26 mouse cellular contexts compared by ENCODE assay signal in the genomic region with DNA sequence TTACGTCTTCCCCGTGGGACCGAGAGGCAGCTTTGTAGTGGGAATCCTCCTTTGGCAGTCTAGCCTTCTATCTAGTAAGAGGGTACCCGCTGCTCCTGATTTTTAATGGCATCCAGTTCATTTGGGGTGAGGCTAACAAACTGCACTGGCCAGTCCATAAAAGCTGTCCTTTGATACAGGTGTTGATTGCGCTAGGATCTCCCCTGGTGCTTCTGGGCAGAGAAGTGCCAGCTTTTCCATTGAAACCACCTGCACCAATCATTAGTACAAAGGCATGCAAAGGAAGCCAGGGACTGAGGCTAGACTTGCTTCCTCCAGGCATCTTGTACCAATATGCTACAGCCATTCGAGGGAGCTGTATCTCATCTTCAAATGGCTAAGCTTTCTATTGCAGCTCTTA.
DNase-seq lines count a peak whose midpoint lies in the region; ATAC-seq lines count a peak whose summit lies in the region.
"Had no signal": no experiment of that assay in that cellular context is flagged by ENCODE, and none has a peak within 500 bp of the region (broad histone marks: within the 10 kb centered on the region; RNA-seq: fewer than 3 reads in every experiment).

No protein-coding gene starts in this region.

- 88% methylated on average over 6 of the region's 6 CpGs for WGBS in heart, embryonic 11.5 days (ENCODE audit: insufficient replicate concordance)
- 62% methylated on average over 6 of the region's 6 CpGs for WGBS in neural tube, embryonic 13.5 days
- WGBS in neural tube, embryonic 15.5 days: 53% methylated on average over 6 of the region's 6 CpGs
- WGBS in limb, embryonic 13.5 days: 19% methylated on average over 6 of the region's 6 CpGs

- H3K27ac ChIP-seq in heart, embryonic 11.5 days (ENCODE audit: low read depth, low read length): no peak overlapping the region
- 0 out of 2 replicates have a peak overlapping the region, but pooled peaks have one; percentile 18 for H3K27ac ChIP-seq in neural tube, embryonic 13.5 days (replicated peaks)
- H3K27ac ChIP-seq in neural tube, embryonic 15.5 days (replicated peaks): no peak overlapping the region
- no peak overlapping the region for H3K27ac ChIP-seq in limb, embryonic 13.5 days
- H3K27ac ChIP-seq: forebrain, embryonic 10.5 days; forebrain, embryonic 13.5 days; heart, embryonic 15.5 days; hindbrain, embryonic 10.5 days; hindbrain, embryonic 13.5 days had no signal

- H3K27me3 ChIP-seq in heart, embryonic 11.5 days (ENCODE audit: control insufficient read depth, insufficient read depth, low read length): no peaks in the 10 kb centered on the region
- no peaks in the 10 kb centered on the region for H3K27me3 ChIP-seq in neural tube, embryonic 13.5 days
- H3K27me3 ChIP-seq in neural tube, embryonic 15.5 days (replicated peaks): no peaks in the 10 kb centered on the region
- peaks cover 7% of the 10 kb centered on the region; the same call in 1 of the 2 replicates for H3K27me3 ChIP-seq in limb, embryonic 13.5 days
- H3K27me3 ChIP-seq: forebrain, embryonic 13.5 days; heart, embryonic 12.5 days; heart, embryonic 15.5 days; hindbrain, embryonic 13.5 days had no signal

- peak; percentile 63 for DNase-seq in heart, adult 11 months
- DNase-seq in frontal cortex, postnatal 10 days (ENCODE audit: low spot score in 2 of 2): no peak
- no peak for DNase-seq in embryo, embryonic 10.5 days (ENCODE audit: low spot score)
- DNase-seq: adrenal gland, postnatal 10 days; adrenal gland, postnatal 36 days; cerebellum, adult 11 months; cerebellum, adult 2 months; cerebellum, adult 9-11 months; cerebellum, postnatal 25 days; gastrocnemius, postnatal 10 days; gastrocnemius, postnatal 36 days; heart, postnatal 10 days; heart, postnatal 36 days had no signal

- no peak for ATAC-seq in heart, embryonic 11.5 days (replicated peaks; ENCODE audit: insufficient number of reproducible peaks, low FRiP score, low TSS enrichment)
- no peak for ATAC-seq in neural tube, embryonic 13.5 days (ENCODE audit: low read depth)
- no peak for ATAC-seq in neural tube, embryonic 15.5 days (ENCODE audit: low FRiP score)
- ATAC-seq in limb, embryonic 13.5 days (ENCODE audit: low FRiP score, low read depth): 0 out of 2 replicates have a peak, but pooled peaks have one; percentile 28
- ATAC-seq: activated CD4-positive, CD25-positive, alpha-beta regulatory T cell, adult 4 months; forebrain, embryonic 13.5 days; forebrain, embryonic 16.5 days; hindbrain, embryonic 16.5 days had no signal

- H3K9me3 ChIP-seq in heart, embryonic 11.5 days (replicated peaks; ENCODE audit: control insufficient read depth, low read length): no peaks in the 10 kb centered on the region
- no peaks in the 10 kb centered on the region for H3K9me3 ChIP-seq in neural tube, embryonic 13.5 days
- no peaks in the 10 kb centered on the region for H3K9me3 ChIP-seq in neural tube, embryonic 15.5 days (replicated peaks)
- no peaks in the 10 kb centered on the region for H3K9me3 ChIP-seq in limb, embryonic 13.5 days
- H3K9me3 ChIP-seq: forebrain, embryonic 10.5 days; forebrain, embryonic 13.5 days; heart, embryonic 12.5 days; heart, embryonic 15.5 days; hindbrain, embryonic 10.5 days; hindbrain, embryonic 13.5 days had no signal

- 0 out of 2 replicates have a peak, but pooled peaks cover under 1% of the 10 kb centered on the region for H3K4me1 ChIP-seq in heart, embryonic 11.5 days (ENCODE audit: control insufficient read depth, insufficient read depth, low read length)
- H3K4me1 ChIP-seq in neural tube, embryonic 13.5 days (replicated peaks): 0 out of 2 replicates have a peak, but pooled peaks cover 7% of the 10 kb centered on the region
- 0 out of 2 replicates have a peak, but pooled peaks cover 3% of the 10 kb centered on the region for H3K4me1 ChIP-seq in neural tube, embryonic 15.5 days
- peaks cover 24% of the 10 kb centered on the region for H3K4me1 ChIP-seq in limb, embryonic 13.5 days
- H3K4me1 ChIP-seq: forebrain, embryonic 13.5 days; heart, embryonic 15.5 days; hindbrain, embryonic 13.5 days had no signal

- no peaks in the 10 kb centered on the region for H3K36me3 ChIP-seq in heart, embryonic 11.5 days (ENCODE audit: control insufficient read depth, insufficient read depth, low read length)
- H3K36me3 ChIP-seq in neural tube, embryonic 13.5 days: no peaks in the 10 kb centered on the region
- no peaks in the 10 kb centered on the region for H3K36me3 ChIP-seq in neural tube, embryonic 15.5 days
- no peaks in the 10 kb centered on the region for H3K36me3 ChIP-seq in limb, embryonic 13.5 days
- H3K36me3 ChIP-seq: forebrain, embryonic 10.5 days; heart, embryonic 12.5 days; heart, embryonic 15.5 days; hindbrain, embryonic 10.5 days; hindbrain, embryonic 13.5 days had no signal

- no peak overlapping the region for H3K4me2 ChIP-seq in heart, embryonic 11.5 days
- no peak overlapping the region for H3K4me2 ChIP-seq in neural tube, embryonic 13.5 days
- H3K4me2 ChIP-seq in neural tube, embryonic 15.5 days: no peak overlapping the region
- H3K4me2 ChIP-seq in limb, embryonic 13.5 days (replicated peaks): peak overlapping the region; percentile 7; the same call in 1 of the 2 replicates
- H3K4me2 ChIP-seq: forebrain, embryonic 13.5 days; heart, embryonic 12.5 days; heart, embryonic 15.5 days; hindbrain, embryonic 13.5 days had no signal

- no peak overlapping the region for H3K4me3 ChIP-seq in heart, embryonic 11.5 days (ENCODE audit: low read depth, low read length)
- H3K4me3 ChIP-seq in neural tube, embryonic 13.5 days: no peak overlapping the region
- H3K4me3 ChIP-seq in neural tube, embryonic 15.5 days (replicated peaks): no peak overlapping the region
- H3K4me3 ChIP-seq in limb, embryonic 13.5 days: no peak overlapping the region
- H3K4me3 ChIP-seq: forebrain, embryonic 10.5 days; forebrain, embryonic 13.5 days; heart, embryonic 12.5 days; heart, embryonic 15.5 days; hindbrain, embryonic 10.5 days; hindbrain, embryonic 13.5 days had no signal

- H3K9ac ChIP-seq in heart, embryonic 11.5 days (ENCODE audit: low read depth, low read length): no peak overlapping the region
- H3K9ac ChIP-seq in neural tube, embryonic 13.5 days: no peak overlapping the region
- H3K9ac ChIP-seq in neural tube, embryonic 15.5 days (replicated peaks): no peak overlapping the region
- no peak overlapping the region for H3K9ac ChIP-seq in limb, embryonic 13.5 days
- H3K9ac ChIP-seq: forebrain, embryonic 13.5 days; heart, embryonic 12.5 days; heart, embryonic 15.5 days; hindbrain, embryonic 13.5 days had no signal
